Mouse (Mus musculus): Measurements from ENCODE around the gene Nabp2. TPM values are rescaled to one million over a fixed set of nuclear protein-coding genes. Genes with fewer than 3 reads are reported as not detected.

Nabp2 gene
- polyA plus RNA-seq, 1 experiment, result 37.8 TPM

DNA sequence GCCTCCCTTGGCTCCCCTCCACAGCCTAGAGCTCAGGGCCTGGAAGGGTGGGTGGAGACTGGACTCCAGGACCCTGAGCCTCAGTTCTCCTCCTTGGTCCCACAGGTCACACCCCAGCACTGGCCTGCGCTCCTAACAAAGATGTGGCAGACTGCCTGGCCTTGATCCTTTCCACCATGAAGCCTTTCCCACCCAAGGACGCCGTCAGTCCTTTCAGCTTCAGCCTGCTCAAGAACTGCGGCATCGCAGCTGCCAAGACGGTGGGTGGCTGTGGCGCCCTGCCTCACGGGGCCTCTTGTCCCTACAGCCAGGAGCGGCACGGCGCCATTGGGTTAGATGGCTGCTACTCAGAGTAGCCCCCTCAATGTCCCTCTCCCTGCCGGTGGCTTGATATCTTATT, 20.9 kb downstream of the Nabp2 start:
- H3K36me3 ChIP-seq (ENCODE audit: control insufficient read depth, insufficient read depth, low read length), result peaks cover 65% of the 10 kb centered on the region
- no peak overlapping the region for H3K27ac ChIP-seq (ENCODE audit: insufficient read depth, low read depth, low read length)
- TF ChIP-seq POLR2A (IDR thresholded peaks at IDR 0.05; ENCODE audit: low read depth, low read length), result no peak
- no peak for TF ChIP-seq CTCF (IDR thresholded peaks at IDR 0.05; ENCODE audit: extremely low read depth, insufficient read length, insufficient replicate concordance, low read depth, low read length)
- no peak overlapping the region for H3K4me3 ChIP-seq (ENCODE audit: low read depth, low read length)
- 86% methylated on average over 12 of the region's 12 CpGs for WGBS
- H3K4me1 ChIP-seq (ENCODE audit: control insufficient read depth, insufficient read depth, insufficient read length, low read length), result no peaks in the 10 kb centered on the region
- H3K27me3 ChIP-seq (ENCODE audit: control insufficient read depth, insufficient read depth, low read length), result no peaks in the 10 kb centered on the region

DNA sequence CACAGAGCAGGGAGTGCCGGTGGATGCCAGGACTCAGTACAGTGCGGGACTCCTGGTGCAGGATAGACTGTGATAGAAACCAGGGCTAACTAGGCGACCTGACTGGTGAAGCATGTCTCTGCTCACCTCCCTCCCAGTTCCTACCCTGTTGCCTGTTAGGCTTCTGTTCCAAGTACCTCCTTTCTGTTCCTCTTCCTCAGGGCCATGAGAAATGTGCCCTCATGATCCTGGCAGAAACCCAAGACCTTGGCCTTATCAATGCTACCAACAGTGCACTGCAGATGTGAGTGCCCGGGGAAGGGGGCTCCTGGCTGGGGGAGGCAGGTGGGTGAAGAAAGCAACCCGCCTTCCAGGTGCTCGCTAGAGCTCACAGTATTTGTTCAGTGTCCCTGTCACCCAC, 21.7 kb downstream of the Nabp2 start:
- no peak overlapping the region for H3K4me3 ChIP-seq (ENCODE audit: low read depth, low read length)
- TF ChIP-seq CTCF (IDR thresholded peaks at IDR 0.05; ENCODE audit: extremely low read depth, insufficient read length, insufficient replicate concordance, low read depth, low read length) (no peak), POLR2A (IDR thresholded peaks at IDR 0.05; ENCODE audit: low read depth, low read length) (no peak)
- no peaks in the 10 kb centered on the region for H3K27me3 ChIP-seq (ENCODE audit: control insufficient read depth, insufficient read depth, low read length)
- H3K27ac ChIP-seq (ENCODE audit: insufficient read depth, low read depth, low read length), result no peak overlapping the region
- no peaks in the 10 kb centered on the region for H3K4me1 ChIP-seq (ENCODE audit: control insufficient read depth, insufficient read depth, insufficient read length, low read length)
- peaks cover 69% of the 10 kb centered on the region for H3K36me3 ChIP-seq (ENCODE audit: control insufficient read depth, insufficient read depth, low read length)
- WGBS, result 55% methylated on average over 6 of the region's 6 CpGs

DNA sequence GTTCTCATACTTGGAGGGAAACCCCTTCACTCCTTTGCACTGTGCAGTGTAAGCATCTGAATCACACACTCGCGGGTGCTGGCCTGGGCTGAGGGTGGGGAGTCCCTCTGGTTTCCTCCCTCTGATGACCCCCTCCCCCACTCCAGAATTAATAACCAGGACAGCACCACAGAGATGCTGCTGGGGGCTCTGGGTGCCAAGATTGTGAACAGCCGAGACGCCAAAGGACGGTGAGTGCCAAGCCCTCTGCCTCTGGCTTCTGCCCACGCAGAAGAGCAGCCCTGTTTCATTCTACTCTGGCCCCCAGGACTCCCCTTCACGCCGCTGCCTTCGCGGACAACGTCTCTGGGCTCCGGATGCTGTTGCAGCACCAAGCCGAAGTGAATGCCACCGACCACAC, 22.4 kb downstream of the Nabp2 start:
- Histone ChIP-seq H3K4me1 (ENCODE audit: control insufficient read depth, insufficient read depth, insufficient read length, low read length) (no peaks in the 10 kb centered on the region), H3K4me3 (ENCODE audit: low read depth, low read length) (no peak overlapping the region), H3K27ac (ENCODE audit: insufficient read depth, low read depth, low read length) (no peak overlapping the region), H3K36me3 (ENCODE audit: control insufficient read depth, insufficient read depth, low read length) (peaks cover 72% of the 10 kb centered on the region), H3K27me3 (ENCODE audit: control insufficient read depth, insufficient read depth, low read length) (no peaks in the 10 kb centered on the region)
- WGBS, result 91% methylated on average over 14 of the region's 14 CpGs
- no peak for TF ChIP-seq POLR2A (IDR thresholded peaks at IDR 0.05; ENCODE audit: low read depth, low read length)
- no peak for TF ChIP-seq CTCF (IDR thresholded peaks at IDR 0.05; ENCODE audit: extremely low read depth, insufficient read length, insufficient replicate concordance, low read depth, low read length)

DNA sequence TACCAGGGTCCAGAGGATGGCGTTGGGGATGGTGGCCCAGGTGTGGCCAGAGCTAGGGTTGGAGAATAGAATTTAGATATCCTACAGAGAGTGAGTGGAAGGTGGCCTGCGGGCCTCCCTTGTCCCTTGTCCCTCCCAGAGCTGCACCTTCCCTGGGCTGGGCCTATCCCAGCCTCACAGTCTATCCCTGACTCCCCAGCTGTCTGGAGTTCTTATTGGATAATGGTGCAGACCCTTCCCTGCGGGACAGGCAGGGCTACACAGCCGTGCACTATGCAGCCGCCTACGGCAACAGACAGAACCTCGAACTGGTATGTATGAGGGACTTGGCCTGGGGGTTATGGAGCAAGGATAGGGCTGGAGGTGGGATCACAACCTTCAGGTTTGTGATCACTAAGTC, 25.4 kb downstream of the Nabp2 start:
- H3K36me3 ChIP-seq (ENCODE audit: control insufficient read depth, insufficient read depth, low read length), result peaks cover 80% of the 10 kb centered on the region
- TF ChIP-seq CTCF (IDR thresholded peaks at IDR 0.05; ENCODE audit: extremely low read depth, insufficient read length, insufficient replicate concordance, low read depth, low read length) (no peak), POLR2A (IDR thresholded peaks at IDR 0.05; ENCODE audit: low read depth, low read length) (no peak)
- WGBS, result 92% methylated on average over 7 of the region's 7 CpGs
- no peaks in the 10 kb centered on the region for H3K27me3 ChIP-seq (ENCODE audit: control insufficient read depth, insufficient read depth, low read length)
- H3K27ac ChIP-seq (ENCODE audit: insufficient read depth, low read depth, low read length), result no peak overlapping the region
- no peak overlapping the region for H3K4me3 ChIP-seq (ENCODE audit: low read depth, low read length)
- H3K4me1 ChIP-seq (ENCODE audit: control insufficient read depth, insufficient read depth, insufficient read length, low read length), result no peaks in the 10 kb centered on the region

DNA sequence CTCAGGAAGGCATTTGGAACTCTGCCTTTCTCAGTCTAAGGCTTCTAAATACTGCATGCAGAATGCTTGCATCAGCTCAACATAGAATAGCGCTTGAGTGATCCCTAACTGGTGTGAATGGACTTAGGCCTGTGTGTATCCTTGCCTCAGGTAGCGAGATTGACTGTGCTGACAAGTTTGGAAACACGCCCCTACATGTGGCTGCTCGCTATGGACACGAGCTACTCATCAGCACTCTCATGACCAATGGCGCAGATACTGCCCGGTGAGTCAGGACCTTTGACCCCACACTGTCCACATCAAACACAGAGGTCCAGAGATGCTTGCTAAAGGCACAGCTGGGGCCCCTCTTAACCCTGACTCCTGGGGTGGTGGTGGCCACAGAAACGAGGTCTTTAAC, 28.8 kb downstream of the Nabp2 start:
- Histone ChIP-seq H3K4me3 (ENCODE audit: low read depth, low read length) (no peak overlapping the region), H3K36me3 (ENCODE audit: control insufficient read depth, insufficient read depth, low read length) (peaks cover 48% of the 10 kb centered on the region), H3K4me1 (ENCODE audit: control insufficient read depth, insufficient read depth, insufficient read length, low read length) (peaks cover 7% of the 10 kb centered on the region; the same call in 1 of the 2 replicates), H3K27ac (ENCODE audit: insufficient read depth, low read depth, low read length) (no peak overlapping the region), H3K27me3 (ENCODE audit: control insufficient read depth, insufficient read depth, low read length) (no peaks in the 10 kb centered on the region)
- TF ChIP-seq POLR2A (IDR thresholded peaks at IDR 0.05; ENCODE audit: low read depth, low read length) (no peak), CTCF (IDR thresholded peaks at IDR 0.05; ENCODE audit: extremely low read depth, insufficient read length, insufficient replicate concordance, low read depth, low read length) (no peak)
- WGBS, result 84% methylated on average over 8 of the region's 8 CpGs

DNA sequence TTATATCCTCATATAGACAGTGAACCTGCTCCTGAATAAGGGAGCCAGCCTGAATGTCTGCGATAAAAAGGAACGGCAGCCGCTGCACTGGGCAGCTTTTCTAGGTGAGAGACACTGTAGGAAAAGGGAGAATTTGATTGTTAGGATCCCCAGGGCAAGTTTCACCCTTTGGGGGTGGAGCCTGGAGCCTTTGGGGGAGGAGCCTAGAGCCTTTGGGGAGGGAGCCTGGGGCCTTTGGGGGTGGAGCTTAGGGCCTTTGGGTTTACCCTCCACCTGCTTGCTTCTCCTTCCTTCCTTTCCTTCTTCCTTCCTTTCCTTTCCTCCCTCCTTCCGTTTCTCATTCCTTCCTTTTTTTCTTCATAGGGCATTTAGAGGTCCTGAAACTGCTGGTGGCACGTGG, 30.7 kb downstream of the Nabp2 start:
- no peaks in the 10 kb centered on the region for H3K27me3 ChIP-seq (ENCODE audit: control insufficient read depth, insufficient read depth, low read length)
- H3K36me3 ChIP-seq (ENCODE audit: control insufficient read depth, insufficient read depth, low read length), result peaks cover 33% of the 10 kb centered on the region
- no peak overlapping the region for H3K4me3 ChIP-seq (ENCODE audit: low read depth, low read length)
- no peak overlapping the region for H3K27ac ChIP-seq (ENCODE audit: insufficient read depth, low read depth, low read length)
- WGBS, result 65% methylated on average over 5 of the region's 5 CpGs
- TF ChIP-seq CTCF (IDR thresholded peaks at IDR 0.05; ENCODE audit: extremely low read depth, insufficient read length, insufficient replicate concordance, low read depth, low read length), result no peak
- TF ChIP-seq POLR2A (IDR thresholded peaks at IDR 0.05; ENCODE audit: low read depth, low read length), result no peak
- H3K4me1 ChIP-seq (ENCODE audit: control insufficient read depth, insufficient read depth, insufficient read length, low read length), result peaks cover 11% of the 10 kb centered on the region; the same call in 1 of the 2 replicates

DNA sequence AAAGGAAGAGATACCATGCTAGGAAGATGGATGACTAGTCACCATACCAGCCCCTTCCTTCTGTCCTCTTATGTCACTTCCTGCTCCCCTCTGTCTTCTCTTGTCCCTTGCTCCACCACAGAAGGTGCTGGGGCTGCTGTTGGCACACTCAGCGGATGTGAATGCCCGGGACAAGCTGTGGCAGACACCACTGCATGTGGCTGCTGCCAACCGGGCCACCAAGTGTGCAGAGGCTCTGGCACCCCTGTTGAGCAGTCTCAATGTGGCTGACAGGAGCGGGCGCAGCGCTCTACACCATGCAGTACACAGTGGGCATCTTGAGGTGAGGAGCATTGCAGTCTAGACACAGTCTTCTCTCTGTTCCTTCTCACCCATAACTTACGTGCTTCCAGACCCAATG, 32.0 kb downstream of the Nabp2 start:
- WGBS, result 87% methylated on average over 7 of the region's 7 CpGs
- no peak overlapping the region for H3K4me3 ChIP-seq (ENCODE audit: low read depth, low read length)
- no peak for TF ChIP-seq CTCF (IDR thresholded peaks at IDR 0.05; ENCODE audit: extremely low read depth, insufficient read length, insufficient replicate concordance, low read depth, low read length)
- TF ChIP-seq POLR2A (IDR thresholded peaks at IDR 0.05; ENCODE audit: low read depth, low read length), result no peak
- H3K27ac ChIP-seq (ENCODE audit: insufficient read depth, low read depth, low read length), result no peak overlapping the region
- peaks cover 11% of the 10 kb centered on the region; the same call in 1 of the 2 replicates for H3K4me1 ChIP-seq (ENCODE audit: control insufficient read depth, insufficient read depth, insufficient read length, low read length)
- peaks cover 28% of the 10 kb centered on the region for H3K36me3 ChIP-seq (ENCODE audit: control insufficient read depth, insufficient read depth, low read length)
- H3K27me3 ChIP-seq (ENCODE audit: control insufficient read depth, insufficient read depth, low read length), result no peaks in the 10 kb centered on the region
